Mouse (Mus musculus) lung, embryonic 16.5 days (tissue): ENCODE data around the gene A630001G21Rik. TPM values are rescaled to one million over a fixed set of nuclear protein-coding genes. Genes with fewer than 3 reads are reported as not detected.
A peak's percentile ranks its signal among the peaks of the same experiment; 100 is the strongest.
"Not testable (repeated sequence)": the region's sequence is repeated elsewhere in the genome, so short reads cannot be mapped to it uniquely, and the experiment has no call there.

Experiments
- ATAC-seq: fragments of 200-750 bp; cut with Nextera tagmentation; 2 replicates; pipeline ENCODE4 v1.8.0; 2017; ENCODE audit warnings: low read depth, mild to moderate bottlenecking, moderate library complexity
- H3K27ac ChIP-seq: fragments of 300-500 bp; sonication (generic); 2 replicates; pipeline ENCODE4 v1.5.1; 2014; ENCODE audit warnings: mild to moderate bottlenecking, control low read depth, low read length
- H3K27me3 ChIP-seq: fragments of 300-500 bp; sonication (generic); 2 replicates; pipeline ENCODE4 v1.6.1; 2014; ENCODE audit warnings: low read depth, low read length, mixed read lengths; ENCODE audit not compliant: control insufficient read depth, insufficient read depth
- H3K36me3 ChIP-seq: fragments of 300-500 bp; sonication (generic); 2 replicates; pipeline ENCODE4 v1.6.1; 2014; ENCODE audit warnings: low read length; ENCODE audit not compliant: control insufficient read depth, insufficient read depth
- H3K4me1 ChIP-seq: fragments of 300-500 bp; sonication (generic); replicated peaks from 2 replicates; pipeline ENCODE4 v1.6.1; 2014; ENCODE audit warnings: low read length, mixed read lengths; ENCODE audit not compliant: control insufficient read depth, insufficient read depth
- H3K4me2 ChIP-seq: fragments of 300-500 bp; sonication (generic); 2 replicates; pipeline ENCODE4 v1.6.1; 2014; ENCODE audit warnings: low read depth, low read length, control low read depth
- H3K4me3 ChIP-seq: fragments of 300-500 bp; sonication (generic); 2 replicates; pipeline ENCODE4 v1.5.1; 2014; ENCODE audit warnings: mild to moderate bottlenecking, low read length, control low read depth
- H3K9ac ChIP-seq: fragments of 300-500 bp; sonication (generic); 2 replicates; pipeline ENCODE4 v1.6.1; 2014; ENCODE audit warnings: low read length, control low read depth
- H3K9me3 ChIP-seq: fragments of 300-500 bp; sonication (generic); 2 replicates; pipeline ENCODE4 v1.6.1; 2016; ENCODE audit warnings: low read length; ENCODE audit not compliant: control insufficient read depth
- WGBS: fragments of 180-500 bp; shearing (Covaris S2); extraction: QIAGEN DNeasy Blood & Tissue Kit; methylation state at CpG from one replicate; pipeline ENCODE4 v1.1.7; 2014; 5-methylcytosine and 5-hydroxymethylcytosine counted together
- polyA plus RNA-seq: library from polyadenylated mRNA; unstranded; fragments of >200 nt; fragmentation: Nextera tagmentation; extraction: Ambion mirVana; gene quantifications from 2 replicates; pipeline ENCODE4 v1.2.1, GENCODE M21; 2015

The A630001G21Rik gene
- polyA plus RNA-seq = 1.3 and 1.5 TPM in 2 replicates

- 83% methylated on average over 4 of the region's 4 CpGs for WGBS
- ATAC-seq = no peak
- no peak within 1 kb of the TSS for H3K4me3 ChIP-seq
Measured at GRCm38 (mm10) chr1:85778436-85778835, at the start of gene A630001G21Rik. TSS of gene A630001G21Rik (minus strand) at chr1:85778643.

GRCm38 (mm10) chr1:85827166-85827565 is 48.7 kb upstream of the A630001G21Rik start:
- H3K4me3 ChIP-seq = no peak overlapping the region
- H3K9me3 ChIP-seq = no peaks in the 10 kb centered on the region
- no peak overlapping the region for H3K4me2 ChIP-seq
- no peak overlapping the region for H3K27ac ChIP-seq
- no peaks in the 10 kb centered on the region for H3K27me3 ChIP-seq
- peaks cover 6% of the 10 kb centered on the region; the same call in 1 of the 2 replicates for H3K36me3 ChIP-seq
- 0 out of 2 replicates have a peak, but pooled peaks cover 3% of the 10 kb centered on the region for H3K4me1 ChIP-seq
- ATAC-seq = peak; percentile 43; the same call in 1 of the 2 replicates
- H3K9ac ChIP-seq = no peak overlapping the region
- 51% methylated on average over 5 of the region's 5 CpGs for WGBS

More at GRCm38 (mm10) chr1:85778436-85778835, at the start of gene A630001G21Rik:
- no peak within 1 kb of the TSS for H3K9ac ChIP-seq
- no peaks in the 10 kb centered on the region for H3K27me3 ChIP-seq
- no peaks in the 10 kb centered on the region for H3K36me3 ChIP-seq
- H3K27ac ChIP-seq = no peak within 1 kb of the TSS
- H3K4me2 ChIP-seq = no peak within 1 kb of the TSS
- H3K9me3 ChIP-seq = no peaks in the 10 kb centered on the region
- H3K4me1 ChIP-seq = no peaks in the 10 kb centered on the region

- Histone ChIP-seq H3K9ac (no peak overlapping the region), H3K4me2 (no peak overlapping the region), H3K27me3 (no peaks in the 10 kb centered on the region), H3K36me3 (peaks cover 6% of the 10 kb centered on the region; the same call in 1 of the 2 replicates), H3K9me3 (no peaks in the 10 kb centered on the region), H3K27ac (no peak overlapping the region), H3K4me3 (no peak overlapping the region), H3K4me1 (0 out of 2 replicates have a peak, but pooled peaks cover 3% of the 10 kb centered on the region)
- 66% methylated on average over 3 of the region's 3 CpGs for WGBS
- ATAC-seq = peak; percentile 59
Measured at GRCm38 (mm10) chr1:85824905-85825304, 46.5 kb upstream of the A630001G21Rik start.

GRCm38 (mm10) chr1:85822239-85822638 is 43.8 kb upstream of the A630001G21Rik start:
- WGBS = 86% methylated on average over 8 of the region's 8 CpGs
- H3K4me2 ChIP-seq = no peak overlapping the region
- no peak overlapping the region for H3K9ac ChIP-seq

GRCm38 (mm10) chr1:85819695-85820094 is 41.3 kb upstream of the A630001G21Rik start:
- ATAC-seq = no peak
- no peaks in the 10 kb centered on the region for H3K9me3 ChIP-seq
- 0 out of 2 replicates have a peak, but pooled peaks cover 1% of the 10 kb centered on the region for H3K4me1 ChIP-seq
- WGBS = 91% methylated on average over 1 of the region's 1 CpGs
- no peak overlapping the region for H3K9ac ChIP-seq
- no peak overlapping the region for H3K27ac ChIP-seq
- no peak overlapping the region for H3K4me2 ChIP-seq
- no peaks in the 10 kb centered on the region for H3K27me3 ChIP-seq
- H3K36me3 ChIP-seq = peaks cover 11% of the 10 kb centered on the region
- no peak overlapping the region for H3K4me3 ChIP-seq

More at GRCm38 (mm10) chr1:85822239-85822638, 43.8 kb upstream of the A630001G21Rik start:
- peaks cover 11% of the 10 kb centered on the region for H3K36me3 ChIP-seq
- no peak overlapping the region for H3K27ac ChIP-seq
- H3K4me1 ChIP-seq = 0 out of 2 replicates have a peak, but pooled peaks cover 3% of the 10 kb centered on the region
- no peak overlapping the region for H3K4me3 ChIP-seq
- no peaks in the 10 kb centered on the region for H3K9me3 ChIP-seq
- ATAC-seq = no peak
- H3K27me3 ChIP-seq = no peaks in the 10 kb centered on the region

GRCm38 (mm10) chr1:85818121-85818520 is 39.7 kb upstream of the A630001G21Rik start:
- WGBS = 82% methylated on average over 6 of the region's 6 CpGs

GRCm38 (mm10) chr1:85814213-85814612 is 35.8 kb upstream of the A630001G21Rik start:
- H3K4me1 ChIP-seq = peaks cover 20% of the 10 kb centered on the region
- H3K36me3 ChIP-seq, H3K27me3 ChIP-seq, H3K4me3 ChIP-seq, H3K27ac ChIP-seq, H3K9me3 ChIP-seq, ATAC-seq, H3K4me2 ChIP-seq, H3K9ac ChIP-seq: not testable (repeated sequence)

More at GRCm38 (mm10) chr1:85818121-85818520, 39.7 kb upstream of the A630001G21Rik start:
- Histone ChIP-seq H3K4me3 (no peak overlapping the region), H3K27me3 (no peaks in the 10 kb centered on the region), H3K4me2 (no peak overlapping the region), H3K27ac (no peak overlapping the region), H3K9me3 (no peaks in the 10 kb centered on the region), H3K36me3 (peaks cover 10% of the 10 kb centered on the region), H3K9ac (no peak overlapping the region), H3K4me1 (peaks cover 4% of the 10 kb centered on the region)
- ATAC-seq = no peak

GRCm38 (mm10) chr1:85810787-85811186 is 32.3 kb upstream of the A630001G21Rik start:
- ATAC-seq = 0 out of 2 replicates have a peak, but pooled peaks have one; percentile 32
- Histone ChIP-seq H3K27ac (peak overlapping the region; percentile 70), H3K4me1 (peaks cover 26% of the 10 kb centered on the region), H3K4me2 (no peak overlapping the region), H3K4me3 (no peak overlapping the region), H3K9ac (no peak overlapping the region), H3K27me3 (no peaks in the 10 kb centered on the region), H3K9me3 (no peaks in the 10 kb centered on the region), H3K36me3 (no peaks in the 10 kb centered on the region)
- 41% methylated on average over 2 of the region's 2 CpGs for WGBS

- H3K4me1 ChIP-seq = peaks cover 26% of the 10 kb centered on the region
- ATAC-seq = 0 out of 2 replicates have a peak, but pooled peaks have one; percentile 19
- no peak overlapping the region for H3K4me3 ChIP-seq
- H3K27me3 ChIP-seq = no peaks in the 10 kb centered on the region
- H3K27ac ChIP-seq = peak overlapping the region; percentile 11; the same call in 1 of the 2 replicates
- no peak overlapping the region for H3K9ac ChIP-seq
- WGBS = 42% methylated on average over 2 of the region's 2 CpGs
- H3K4me2 ChIP-seq = no peak overlapping the region
- no peaks in the 10 kb centered on the region for H3K36me3 ChIP-seq
- no peaks in the 10 kb centered on the region for H3K9me3 ChIP-seq
Measured at GRCm38 (mm10) chr1:85810343-85810742, 31.9 kb upstream of the A630001G21Rik start.
